Mouse (Mus musculus): Measurements from ENCODE around the gene Eng.

Gene Eng

GRCm38 (mm10) chr2:32709521-32710137 is 63.2 kb downstream of the Eng start:
- no peak for DNase-seq (ENCODE audit: low spot score in 2 of 2)

DNA sequence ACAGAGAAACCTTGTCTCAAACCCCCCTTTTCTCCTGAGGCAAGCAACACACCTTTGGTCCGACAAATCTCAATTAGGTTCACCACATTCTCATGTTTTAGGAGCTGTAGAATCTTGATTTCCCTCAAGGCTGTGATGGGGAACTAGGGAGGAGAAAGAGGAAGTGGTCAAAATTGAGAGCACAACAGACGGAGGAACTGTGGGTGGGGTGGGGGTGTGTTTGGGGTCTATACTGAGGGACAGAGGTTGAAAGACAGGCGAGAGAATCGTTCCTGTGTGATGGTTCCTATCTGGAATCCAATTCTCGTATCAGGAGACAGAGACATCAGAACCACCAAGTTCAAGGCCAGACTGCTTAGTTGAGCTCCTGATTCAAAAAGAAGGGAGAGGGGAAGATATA is 64.0 kb downstream of the Eng start:
- no peak for DNase-seq (ENCODE audit: low spot score in 2 of 2)

DNA sequence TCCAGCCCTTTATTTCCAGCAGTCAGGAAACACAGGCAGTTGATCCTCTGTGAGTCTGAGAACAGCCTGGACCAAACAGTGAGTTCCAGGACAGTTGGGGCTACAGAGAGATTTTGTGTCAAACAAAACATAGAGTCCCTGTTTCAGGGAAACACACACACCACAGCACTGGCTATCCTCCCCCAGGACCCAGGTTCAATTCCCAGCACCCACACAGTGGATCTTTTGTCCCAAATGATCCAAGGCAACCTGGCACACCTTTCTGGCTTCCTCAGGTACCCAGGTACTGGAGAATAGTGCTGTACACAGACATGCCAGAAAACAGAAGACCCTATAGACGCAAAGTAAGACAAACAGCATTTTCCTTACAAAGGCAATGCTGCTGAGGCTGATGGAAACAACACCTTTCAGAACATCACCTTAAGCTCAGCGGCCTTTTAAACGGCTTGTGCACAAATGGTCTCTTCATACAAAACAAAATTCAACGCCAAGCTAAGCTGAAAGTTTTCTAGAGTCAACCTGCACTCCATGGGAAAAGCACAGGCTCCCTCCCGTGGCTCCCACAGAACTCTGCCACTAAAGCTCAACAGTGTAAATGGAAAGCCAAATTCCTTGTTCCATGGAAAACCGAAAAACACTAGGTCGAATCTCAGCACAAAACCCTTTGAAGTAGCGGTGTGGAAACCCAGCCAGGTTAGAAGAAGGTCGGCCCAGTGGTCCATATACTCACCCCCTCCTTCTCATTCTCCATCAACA is 65.1 kb downstream of the Eng start:
- DNase-seq (ENCODE audit: low spot score in 2 of 2): no peak

- peak; percentile 35 to 37 for DNase-seq (ENCODE audit: low spot score in 2 of 2)
Observed at GRCm38 (mm10) chr2:32712108-32712551, 65.7 kb downstream of the Eng start.

DNA sequence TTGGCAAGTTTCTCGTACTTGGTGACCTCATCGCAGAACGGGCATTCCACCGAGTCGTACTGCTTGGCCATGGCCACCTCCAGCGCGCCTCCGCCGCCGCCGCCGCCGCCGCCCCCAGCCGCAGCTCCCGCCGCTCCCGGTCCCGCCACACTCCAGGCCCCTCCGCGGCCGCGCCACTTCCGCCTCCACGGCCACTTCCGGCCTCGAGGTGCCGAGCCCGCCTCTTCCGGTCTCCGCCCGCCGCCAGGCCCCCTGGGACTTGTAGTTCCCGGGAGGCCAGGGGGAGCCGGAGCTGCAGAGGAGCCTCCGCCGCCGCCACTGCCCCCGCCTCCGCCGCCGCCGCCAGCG is 66.2 kb downstream of the Eng start:
- DNase-seq (ENCODE audit: low spot score in 2 of 2): peak; percentile 86 to 88

DNA sequence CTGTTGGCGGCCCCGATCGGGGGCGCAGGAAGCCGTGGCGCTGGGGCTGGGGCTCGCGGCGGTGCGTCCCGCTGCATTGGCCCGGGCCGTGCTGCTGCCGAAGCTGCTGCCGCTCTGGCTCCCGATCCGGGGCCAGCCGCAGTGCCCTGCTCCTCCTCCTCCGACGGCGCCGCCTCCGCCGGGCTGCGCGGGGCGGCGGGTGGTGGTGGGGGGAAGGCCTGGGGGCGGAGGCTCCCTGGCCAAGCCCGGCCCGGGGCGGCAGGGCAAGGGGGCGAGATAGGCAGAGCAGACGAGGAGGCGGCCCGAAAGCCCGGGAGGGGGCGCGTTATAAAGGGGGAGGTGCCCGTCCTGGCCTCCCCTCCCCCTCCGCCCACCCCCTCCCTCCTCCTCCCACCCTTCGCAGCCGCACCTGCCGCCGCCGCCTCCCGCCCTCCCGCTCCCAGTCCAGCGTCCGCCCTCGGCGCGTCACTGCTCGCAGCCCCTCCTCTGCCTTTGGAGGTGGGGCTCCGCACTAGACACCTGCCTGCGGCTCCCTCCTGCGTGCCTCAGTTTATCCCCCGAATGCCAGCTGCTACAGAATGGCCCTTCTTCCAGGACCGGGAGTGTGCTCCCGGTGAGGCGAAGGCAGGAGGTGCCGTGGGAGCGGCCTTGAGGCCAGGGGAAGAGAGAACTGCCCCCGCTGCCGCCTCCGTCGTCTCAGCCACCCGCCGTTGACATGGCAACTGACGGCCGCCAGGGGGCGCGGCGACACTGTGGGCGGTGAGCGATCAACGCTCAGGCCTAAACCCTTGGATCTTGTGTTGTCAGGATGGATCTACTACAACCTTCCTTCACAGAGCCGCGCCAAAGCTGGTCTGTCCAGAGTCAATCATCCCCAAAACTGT is 66.8 kb downstream of the Eng start, which contains the start of gene Cdk9:
TSS of gene Cdk9 (minus strand) at position 143 of the 884 bp plus-strand sequence.
- peak; percentile 86 to 87 for DNase-seq (ENCODE audit: low spot score in 2 of 2)

DNA sequence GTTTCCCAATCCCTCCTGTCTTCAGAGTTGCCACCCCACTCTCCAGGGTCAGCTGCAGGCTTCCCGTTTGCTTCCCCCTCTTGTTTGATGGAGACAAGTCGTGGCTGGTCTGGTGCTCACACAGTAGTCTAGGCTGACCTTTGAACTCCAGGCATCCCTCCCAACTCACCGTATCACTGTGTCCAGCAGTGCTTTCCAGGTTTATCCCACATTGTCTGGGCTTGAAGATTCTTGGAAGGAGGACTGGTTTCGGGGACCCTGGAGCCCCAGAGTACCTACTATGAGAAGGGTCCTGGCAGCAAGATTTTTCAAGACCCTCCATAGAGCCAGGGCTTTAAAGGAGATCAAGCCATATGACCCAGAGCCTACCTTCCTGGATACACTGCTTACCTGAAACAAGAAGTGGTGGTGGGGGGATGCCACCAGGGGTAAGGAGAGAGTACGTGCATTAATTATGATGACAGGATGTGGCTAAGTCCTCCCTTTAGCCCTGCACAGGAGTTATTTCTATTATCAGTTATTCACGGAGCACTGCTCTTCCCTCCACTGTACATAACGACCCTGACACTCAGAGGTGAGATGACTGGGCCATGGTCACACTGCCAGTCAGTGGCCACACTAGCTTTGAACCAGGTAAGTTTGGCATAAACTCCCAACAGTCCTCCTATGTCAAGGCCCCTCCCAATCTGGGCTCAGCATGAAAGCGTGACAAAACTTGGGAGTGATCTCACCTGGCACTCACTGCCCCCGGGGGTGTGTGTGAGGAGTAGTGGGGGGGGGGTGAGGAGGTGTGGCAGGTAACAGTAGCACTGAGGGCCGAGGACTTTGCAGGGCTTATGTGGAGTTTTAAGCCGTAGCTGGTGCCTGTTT is 68.0 kb downstream of the Eng start:
- no peak for DNase-seq (ENCODE audit: low spot score in 2 of 2)

GRCm38 (mm10) chr2:32714987-32715425 is 68.6 kb downstream of the Eng start:
- DNase-seq (ENCODE audit: low spot score in 2 of 2): no peak

DNA sequence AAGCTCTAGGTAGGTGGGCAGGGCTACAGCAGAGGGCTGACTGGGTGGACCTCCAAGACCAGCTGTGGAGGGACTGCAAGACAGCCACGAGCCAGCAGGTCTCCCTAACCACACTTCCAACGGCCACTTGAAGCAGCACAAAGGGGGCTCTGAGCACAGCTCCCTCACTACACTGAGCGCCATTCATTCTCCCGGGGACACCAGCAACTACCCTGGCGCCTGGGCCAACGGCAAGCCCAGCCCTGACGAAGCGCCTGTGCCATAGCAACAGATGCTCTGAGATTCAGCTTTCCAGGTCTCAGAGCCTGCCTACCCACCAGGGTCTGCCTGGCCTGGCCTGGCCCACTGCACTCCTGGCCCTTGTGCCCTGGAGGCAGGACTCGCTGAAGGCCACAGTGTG is 72.4 kb downstream of the Eng start:
- DNase-seq (ENCODE audit: low spot score in 2 of 2): no peak

DNA sequence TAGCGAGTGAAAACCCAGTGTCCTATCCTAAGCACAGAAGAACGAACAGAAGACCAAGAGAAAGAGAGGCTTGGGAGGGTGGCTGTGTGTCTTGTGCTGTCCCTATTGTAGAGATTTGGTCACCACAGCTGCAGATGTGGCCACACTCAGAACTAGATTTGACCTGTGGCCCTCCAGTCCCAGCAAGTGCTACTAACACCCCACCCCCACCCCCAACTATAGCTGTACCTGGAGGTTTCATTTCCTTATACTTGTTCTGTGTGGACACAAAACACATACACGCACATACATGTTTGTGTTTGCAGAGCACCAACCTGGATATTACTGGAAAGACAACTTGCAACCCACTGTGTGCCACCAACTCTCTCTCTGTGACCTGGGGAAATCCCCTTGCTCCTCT is 73.7 kb downstream of the Eng start:
- DNase-seq (ENCODE audit: low spot score in 2 of 2): no peak

DNA sequence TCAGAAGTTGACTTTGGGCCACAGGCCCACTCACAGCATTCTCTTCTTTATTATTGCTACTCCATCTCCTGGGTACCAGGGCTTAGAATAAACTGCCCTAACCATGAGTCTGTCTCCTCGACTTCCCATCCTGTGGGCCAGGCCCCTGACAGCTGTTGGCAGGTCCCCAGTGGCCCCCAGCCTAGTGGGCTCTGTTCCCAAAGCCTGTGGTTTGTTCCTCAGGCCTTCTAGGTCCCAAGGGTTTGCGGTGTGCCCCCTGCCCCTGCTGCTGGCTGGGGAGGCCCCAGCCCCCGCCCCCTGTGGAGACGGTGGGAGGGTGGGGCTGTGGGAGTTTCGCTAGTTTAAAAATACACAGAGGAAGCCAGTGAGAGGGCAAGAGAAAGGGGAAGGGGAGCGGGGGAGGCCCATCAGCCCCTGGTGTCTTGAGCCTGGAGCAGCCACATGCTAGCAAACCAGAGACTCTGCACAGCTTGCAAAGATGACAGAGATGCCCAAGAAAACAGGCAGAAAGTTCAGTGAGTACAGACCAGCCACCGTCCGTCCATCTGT is 74.4 kb downstream of the Eng start, which contains the start of gene Sh2d3c:
TSS of gene Sh2d3c (plus strand) at position 375 of the 549 bp plus-strand sequence.
- no peak for DNase-seq (ENCODE audit: low spot score in 2 of 2)

DNA sequence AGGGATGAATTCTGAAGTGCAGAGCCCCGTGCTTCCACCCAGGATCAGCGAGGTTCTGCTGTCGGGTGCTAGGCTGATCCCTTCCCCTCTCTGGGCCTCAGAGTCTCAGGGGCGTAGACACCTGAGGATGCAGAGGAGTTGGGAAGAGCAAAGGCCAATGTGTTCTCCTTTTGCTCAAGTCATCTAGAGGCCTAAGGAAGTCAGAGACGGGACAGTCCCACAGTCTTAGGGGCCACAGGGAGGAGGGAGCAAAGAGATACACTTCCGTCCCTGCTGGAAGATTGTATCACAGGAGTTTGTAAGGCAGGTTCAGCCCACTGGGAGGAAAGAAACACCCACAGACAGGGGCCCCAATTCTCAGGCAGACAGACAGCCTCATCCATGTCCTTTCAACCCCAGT is 75.7 kb downstream of the Eng start:
- no peak for DNase-seq (ENCODE audit: low spot score in 2 of 2)

GRCm38 (mm10) chr2:32722581-32722980 is 76.2 kb downstream of the Eng start:
- DNase-seq (ENCODE audit: low spot score in 2 of 2): no peak

DNA sequence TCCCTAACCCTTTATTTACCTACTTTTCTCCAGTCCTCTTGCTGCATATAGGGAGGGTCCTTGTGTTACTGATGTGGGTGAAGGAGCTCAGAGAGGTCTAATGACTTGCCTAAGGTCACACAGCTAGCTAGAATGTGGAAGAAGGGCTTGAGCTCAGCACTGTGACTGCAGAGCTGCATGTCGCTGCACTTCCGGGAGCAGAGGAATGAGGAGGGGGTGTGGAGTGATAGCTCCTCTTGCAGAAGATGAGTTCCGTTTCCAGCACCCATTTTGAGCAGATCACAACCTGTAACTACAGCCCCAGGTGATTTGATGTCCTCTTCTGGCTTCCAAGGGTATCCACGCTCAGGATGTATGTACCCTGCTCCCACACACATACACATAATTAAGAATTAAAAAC is 77.8 kb downstream of the Eng start:
- DNase-seq (ENCODE audit: low spot score in 2 of 2): no peak

DNA sequence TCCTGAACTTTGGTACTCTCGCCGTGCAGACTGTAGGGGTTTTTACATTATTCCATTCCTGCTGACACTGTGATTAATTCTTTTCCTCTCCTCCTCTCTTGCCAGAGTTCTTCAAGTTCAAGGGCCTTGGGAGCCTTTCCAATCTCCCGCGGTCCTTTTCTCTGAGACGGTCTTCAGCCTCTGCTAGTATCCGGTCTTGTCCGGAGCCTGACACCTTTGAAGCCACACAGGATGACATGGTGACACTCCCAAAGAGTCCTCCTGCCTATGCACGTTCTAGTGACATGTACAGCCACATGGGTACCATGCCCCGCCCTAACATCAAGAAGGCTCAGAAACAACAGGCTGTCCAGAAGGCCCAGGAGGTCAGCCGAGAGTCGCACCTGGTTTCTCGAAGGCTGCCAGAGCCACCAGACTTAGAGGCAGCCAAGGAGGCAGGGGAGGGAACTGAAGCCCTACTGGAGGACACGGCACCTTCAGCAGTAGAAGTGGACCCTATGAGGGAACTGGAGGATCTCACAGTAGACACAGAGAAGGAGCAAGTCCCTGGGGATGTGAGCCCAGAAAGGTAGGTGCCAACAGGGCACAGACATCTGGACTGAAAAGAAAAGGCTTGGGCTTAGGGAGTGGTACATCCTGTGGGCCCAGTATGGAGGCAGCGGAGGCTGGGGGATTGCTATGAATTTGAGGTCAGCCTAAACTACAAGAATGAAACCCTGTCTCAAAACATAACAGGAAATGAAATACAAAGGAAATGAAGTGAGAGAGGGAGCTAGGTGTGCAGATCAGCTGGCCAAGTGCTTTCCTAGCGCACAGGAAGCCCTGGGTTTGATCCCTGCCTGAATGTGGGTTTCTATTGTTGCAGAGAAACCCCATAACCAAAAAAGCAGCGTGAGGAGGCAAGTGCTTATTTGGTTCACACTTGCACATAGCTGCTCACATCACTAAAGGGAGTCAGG is 78.7 kb downstream of the Eng start:
- DNase-seq (ENCODE audit: low spot score in 2 of 2): no peak

- peak; percentile 51 to 70 for DNase-seq (ENCODE audit: low spot score in 2 of 2)
Observed at GRCm38 (mm10) chr2:32727435-32727834, 81.0 kb downstream of the Eng start.

GRCm38 (mm10) chr2:32728463-32728862 is 82.1 kb downstream of the Eng start:
- no peak for DNase-seq (ENCODE audit: low spot score in 2 of 2)

GRCm38 (mm10) chr2:32729547-32729946 is 83.2 kb downstream of the Eng start:
- no peak for DNase-seq (ENCODE audit: low spot score in 2 of 2)

- DNase-seq (ENCODE audit: low spot score in 2 of 2): no peak
Observed at GRCm38 (mm10) chr2:32730854-32731253, 84.5 kb downstream of the Eng start.

- DNase-seq (ENCODE audit: low spot score in 2 of 2): no peak
Observed at GRCm38 (mm10) chr2:32731911-32732310, 85.5 kb downstream of the Eng start.
